Mouse (Mus musculus): Measurements from ENCODE around the gene Postn.

- TF ChIP-seq HCFC1 (IDR thresholded peaks at IDR 0.05; ENCODE audit: borderline replicate concordance, insufficient read depth, low read length) (no peak), ZC3H11A (IDR thresholded peaks at IDR 0.05; ENCODE audit: borderline replicate concordance, low read depth, low read length) (no peak), CHD2 (IDR thresholded peaks at IDR 0.05; ENCODE audit: low read depth, low read length) (no peak), ZNF384 (IDR thresholded peaks at IDR 0.05; ENCODE audit: low read depth, low read length) (no peak), MAFK (IDR thresholded peaks at IDR 0.05; ENCODE audit: insufficient read depth, low read depth, low read length) (no peak)
Measured at GRCm38 (mm10) chr3:54400617-54401016, 39.7 kb downstream of the Postn start.

All from ES-E14 (cell line).